Mouse (Mus musculus): ENCODE measurements around the gene Nrf1.

- TF ChIP-seq POLR2A (IDR thresholded peaks at IDR 0.05; ENCODE audit: extremely low read depth, insufficient read depth, low read length) (no peak), CTCF (IDR thresholded peaks at IDR 0.05; ENCODE audit: low read depth, low read length) (no peak)
These were observed 126.9 kb downstream of the Nrf1 start for GRCm38 (mm10) chr6:30174461-30175224.
